ENCODE assay signal across 8 mouse cellular contexts in genomic region chr9:42673385-42674016, GRCm38 (mm10).
A peak's percentile ranks its signal among the peaks of the same experiment; 100 is the strongest.
DNase-seq lines count a peak whose midpoint lies in the region; ATAC-seq lines count a peak whose summit lies in the region.

No protein-coding gene starts in this region.

- ATAC-seq in hindbrain, embryonic 12.5 days (ENCODE audit: low FRiP score): peak; percentile 48; the same call in 1 of the 2 replicates
- peak; percentile 69; the same call in 1 of the 2 replicates for ATAC-seq in limb, embryonic 13.5 days (ENCODE audit: low FRiP score, low read depth)
- ATAC-seq in midbrain, embryonic 13.5 days: peak; percentile 64
- no peak for ATAC-seq in cerebellum, adult (ENCODE audit: insufficient number of reproducible peaks, low FRiP score, low TSS enrichment)

- H3K4me1 ChIP-seq in hindbrain, embryonic 12.5 days: peaks cover 22% of the 10 kb centered on the region
- H3K4me1 ChIP-seq in limb, embryonic 13.5 days: peaks cover 27% of the 10 kb centered on the region
- H3K4me1 ChIP-seq in midbrain, embryonic 13.5 days (replicated peaks): peaks cover 42% of the 10 kb centered on the region

- peak; percentile 48 for DNase-seq in adrenal gland, postnatal 14 days
- peak; percentile 47 for DNase-seq in urinary bladder, postnatal 14 days (ENCODE audit: low spot score)
- DNase-seq in MN1 (ENCODE audit: low spot score): no peak
- DNase-seq in frontal cortex, postnatal 36 days (ENCODE audit: low spot score in 2 of 2): no peak

- H3K9me3 ChIP-seq in hindbrain, embryonic 12.5 days (replicated peaks): no peaks in the 10 kb centered on the region
- H3K9me3 ChIP-seq in limb, embryonic 13.5 days: no peaks in the 10 kb centered on the region
- no peaks in the 10 kb centered on the region for H3K9me3 ChIP-seq in midbrain, embryonic 13.5 days

- H3K9ac ChIP-seq in hindbrain, embryonic 12.5 days: no peak overlapping the region
- H3K9ac ChIP-seq in limb, embryonic 13.5 days: no peak overlapping the region
- H3K9ac ChIP-seq in midbrain, embryonic 13.5 days (replicated peaks): peak overlapping the region; percentile 10

- peak overlapping the region; percentile 74 for H3K27ac ChIP-seq in hindbrain, embryonic 12.5 days
- H3K27ac ChIP-seq in limb, embryonic 13.5 days: peak overlapping the region; percentile 81
- peak overlapping the region; percentile 55 for H3K27ac ChIP-seq in midbrain, embryonic 13.5 days

- WGBS in hindbrain, embryonic 12.5 days: 57% methylated on average over 12 of the region's 12 CpGs
- 12% methylated on average over 12 of the region's 12 CpGs for WGBS in limb, embryonic 13.5 days
- WGBS in midbrain, embryonic 13.5 days: 64% methylated on average over 12 of the region's 12 CpGs

- no peaks in the 10 kb centered on the region for H3K27me3 ChIP-seq in hindbrain, embryonic 12.5 days
- no peaks in the 10 kb centered on the region; the same call in 1 of the 2 replicates for H3K27me3 ChIP-seq in limb, embryonic 13.5 days
- no peaks in the 10 kb centered on the region for H3K27me3 ChIP-seq in midbrain, embryonic 13.5 days

- no peak overlapping the region for H3K4me2 ChIP-seq in hindbrain, embryonic 12.5 days (replicated peaks)
- H3K4me2 ChIP-seq in limb, embryonic 13.5 days (replicated peaks): peak overlapping the region; percentile 25; the same call in 1 of the 2 replicates
- no peak overlapping the region for H3K4me2 ChIP-seq in midbrain, embryonic 13.5 days (replicated peaks)

- H3K4me3 ChIP-seq in hindbrain, embryonic 12.5 days: no peak overlapping the region
- H3K4me3 ChIP-seq in limb, embryonic 13.5 days: no peak overlapping the region
- no peak overlapping the region for H3K4me3 ChIP-seq in midbrain, embryonic 13.5 days (replicated peaks)

- no peaks in the 10 kb centered on the region for H3K36me3 ChIP-seq in hindbrain, embryonic 12.5 days
- no peaks in the 10 kb centered on the region for H3K36me3 ChIP-seq in limb, embryonic 13.5 days
- no peaks in the 10 kb centered on the region for H3K36me3 ChIP-seq in midbrain, embryonic 13.5 days

Comparison
In these comparisons a context has a peak if more than half of its experiments do, and no peak if none do; other contexts are left out.
1. DNase-seq: peak in adrenal gland, postnatal 14 days (single experiment) and urinary bladder, postnatal 14 days (single experiment); none in MN1 (single experiment) and frontal cortex, postnatal 36 days (0 of 2).
2. Peak in every context shown above with its lines, with median percentiles within 50 percentile points of each other: H3K27ac ChIP-seq.